Mouse (Mus musculus) kidney, embryonic 14.5 days (tissue): ENCODE results near the gene Alpl. TPM values are rescaled to one million over a fixed set of nuclear protein-coding genes. Genes with fewer than 3 reads are reported as not detected.

Experiments
- ATAC-seq: fragments of 200-750 bp; cut with Nextera tagmentation; 2 replicates; pipeline ENCODE4 v1.8.0; 2017; ENCODE audit warnings: moderate number of reproducible peaks, mild to moderate bottlenecking, moderate TSS enrichment, moderate library complexity; ENCODE audit not compliant: low FRiP score, low TSS enrichment
- H3K27ac ChIP-seq: fragments of 300-500 bp; sonication (generic); 2 replicates; pipeline ENCODE4 v1.5.1; 2014; ENCODE audit warnings: low read depth, mild to moderate bottlenecking, low read length, moderate library complexity, mixed read lengths
- H3K27me3 ChIP-seq: fragments of 300-500 bp; sonication (generic); 2 replicates; pipeline ENCODE4 v1.6.1; 2014; ENCODE audit warnings: mild to moderate bottlenecking, low read length; ENCODE audit not compliant: control insufficient read depth, insufficient read depth
- H3K36me3 ChIP-seq: fragments of 300-500 bp; sonication (generic); 2 replicates; pipeline ENCODE4 v1.6.1; 2014; ENCODE audit warnings: low read length, mixed read lengths; ENCODE audit not compliant: control insufficient read depth, insufficient read depth
- H3K4me1 ChIP-seq: fragments of 300-500 bp; sonication (generic); 2 replicates; pipeline ENCODE4 v1.6.1; 2014; ENCODE audit warnings: low read length, mixed read lengths; ENCODE audit not compliant: control insufficient read depth, insufficient read depth
- H3K4me2 ChIP-seq: fragments of 300-500 bp; sonication (generic); replicated peaks from 2 replicates; pipeline ENCODE4 v1.6.1; 2014; ENCODE audit warnings: low read depth, mild to moderate bottlenecking, low read length
- H3K4me3 ChIP-seq: fragments of 300-500 bp; sonication (generic); 2 replicates; pipeline ENCODE4 v1.5.1; 2014; ENCODE audit warnings: mild to moderate bottlenecking, low read length
- H3K9ac ChIP-seq: fragments of 300-500 bp; sonication (generic); 2 replicates; pipeline ENCODE4 v1.6.1; 2014; ENCODE audit warnings: low read depth, mild to moderate bottlenecking, low read length, moderate library complexity
- H3K9me3 ChIP-seq: fragments of 300-500 bp; sonication (generic); 2 replicates; pipeline ENCODE4 v1.6.1; 2016; ENCODE audit warnings: low read length; ENCODE audit not compliant: control insufficient read depth
- WGBS: fragments of 180-500 bp; shearing (Covaris S2); extraction: QIAGEN DNeasy Blood & Tissue Kit; methylation state at CpG from one replicate; pipeline ENCODE4 v1.1.7; 2014; 5-methylcytosine and 5-hydroxymethylcytosine counted together
- polyA plus RNA-seq: library from polyadenylated mRNA; unstranded; fragments of >200 nt; fragmentation: Nextera tagmentation; extraction: Ambion mirVana; gene quantifications from 2 replicates; pipeline ENCODE4 v1.2.1, GENCODE M21; 2014

The Alpl gene
- 5.9 and 10.2 TPM in 2 replicates for polyA plus RNA-seq

DNA sequence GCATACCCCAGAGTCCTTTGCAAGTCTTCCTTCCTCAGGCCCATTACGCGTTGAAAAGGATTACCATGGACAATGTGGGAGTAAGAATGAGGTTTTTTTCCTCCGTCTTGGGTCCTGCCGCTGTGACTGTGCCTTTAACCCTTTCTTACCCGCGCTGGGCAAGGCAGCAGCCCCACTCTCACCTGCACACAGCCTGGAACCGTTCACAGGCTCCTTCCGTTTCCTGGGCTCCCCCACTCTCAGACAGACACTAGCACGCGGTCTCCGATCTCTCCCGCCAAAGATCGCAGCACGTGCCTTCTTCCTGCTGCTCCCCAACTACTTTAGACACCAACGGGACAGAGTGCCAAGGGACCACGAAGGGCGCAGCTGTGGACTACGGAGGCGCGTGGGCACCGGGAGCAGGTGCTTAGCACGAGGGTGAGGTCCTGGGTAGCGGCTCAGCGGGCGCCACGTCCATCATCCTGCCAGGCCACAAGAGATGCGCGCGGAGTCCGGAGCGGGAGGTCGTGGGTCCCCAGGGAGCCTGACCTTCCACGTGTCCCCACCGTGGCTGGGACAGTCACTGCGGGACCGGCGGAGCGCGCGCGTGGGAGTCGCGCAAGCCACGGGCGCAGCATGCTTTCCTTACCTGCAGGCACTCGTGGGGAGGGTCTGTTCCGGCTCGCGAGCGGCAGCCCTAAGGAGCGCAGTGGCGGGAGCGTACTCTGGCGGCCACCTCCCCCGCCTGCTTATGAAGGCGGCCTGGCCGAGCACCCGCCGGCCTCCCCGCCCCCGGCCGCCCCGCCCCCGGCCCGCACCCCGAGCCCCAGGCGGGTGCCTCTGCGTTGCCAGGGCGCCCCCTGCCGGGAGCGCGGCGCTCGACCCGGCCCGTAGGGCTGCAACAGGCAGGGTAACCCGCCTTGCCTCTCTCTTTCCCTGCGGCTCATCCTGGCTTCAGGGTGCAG is at the start of gene Alpl:
Alpl (minus strand) TSS at position 774 of the 947 bp plus-strand sequence.
- peak within 1 kb of the TSS; percentile 46 for H3K4me3 ChIP-seq
- peaks cover 15% of the 10 kb centered on the region for H3K27me3 ChIP-seq
- WGBS = 1% methylated on average over 63 of the region's 78 CpGs
- no peak within 1 kb of the TSS for H3K27ac ChIP-seq
- no peaks in the 10 kb centered on the region for H3K36me3 ChIP-seq
- peak within 1 kb of the TSS; percentile 48; the same call in 1 of the 2 replicates for H3K9ac ChIP-seq
- H3K9me3 ChIP-seq = no peaks in the 10 kb centered on the region
- ATAC-seq = peak; percentile 82
- peaks cover 10% of the 10 kb centered on the region for H3K4me1 ChIP-seq
- peak within 1 kb of the TSS; percentile 88 for H3K4me2 ChIP-seq

DNA sequence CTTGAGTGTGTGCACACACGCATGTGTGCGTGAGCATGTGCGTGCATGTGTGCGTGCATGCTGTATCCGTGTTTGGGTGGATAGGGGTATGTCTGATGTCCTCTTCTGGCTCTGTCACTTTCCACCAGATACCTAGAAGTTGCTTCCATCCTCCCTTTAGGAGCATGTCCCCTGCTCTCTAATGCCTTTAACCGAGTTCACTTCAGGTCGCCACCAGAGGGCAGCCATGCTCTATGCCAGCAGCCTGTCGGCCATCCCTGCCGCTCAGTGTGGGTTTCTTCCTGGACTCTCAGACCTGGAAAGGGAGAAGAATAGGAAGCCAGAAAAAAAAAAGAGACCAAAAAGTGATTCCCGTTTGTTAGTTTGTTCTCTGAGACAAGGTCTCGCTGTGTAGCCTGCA is 48.5 kb upstream of the Alpl start:
- Histone ChIP-seq H3K27me3 (no peaks in the 10 kb centered on the region), H3K4me1 (no peaks in the 10 kb centered on the region), H3K36me3 (no peaks in the 10 kb centered on the region), H3K27ac (no peak overlapping the region), H3K9me3 (no peaks in the 10 kb centered on the region), H3K4me2 (no peak overlapping the region), H3K9ac (no peak overlapping the region), H3K4me3 (no peak overlapping the region)
- no peak; the same call in 1 of the 2 replicates for ATAC-seq
- 18% methylated on average over 11 of the region's 11 CpGs for WGBS

DNA sequence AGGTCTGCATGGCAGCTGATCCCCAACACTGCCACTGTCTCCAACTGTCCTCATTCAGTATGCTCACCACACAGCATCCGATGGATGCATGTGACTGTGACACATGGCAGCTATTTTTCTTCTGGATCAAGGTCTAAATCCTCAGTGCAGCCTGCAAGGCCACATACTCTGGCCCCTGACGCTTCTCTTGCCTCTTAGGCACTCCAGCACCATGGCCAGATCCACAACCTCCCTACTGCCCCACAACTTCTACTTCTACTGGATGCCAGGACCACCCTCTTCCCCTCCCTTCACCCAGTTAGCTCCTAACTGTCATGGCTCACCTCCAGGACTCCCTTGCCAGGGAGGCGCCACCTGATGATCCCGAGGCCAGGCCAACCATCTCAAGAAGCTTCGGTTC is 43.3 kb upstream of the Alpl start:
- Histone ChIP-seq H3K27ac (no peak overlapping the region), H3K27me3 (no peaks in the 10 kb centered on the region), H3K9ac (no peak overlapping the region), H3K9me3 (no peaks in the 10 kb centered on the region), H3K4me1 (peaks cover 6% of the 10 kb centered on the region; the same call in 1 of the 2 replicates), H3K4me3 (no peak overlapping the region), H3K36me3 (no peaks in the 10 kb centered on the region), H3K4me2 (no peak overlapping the region)
- ATAC-seq = no peak
- WGBS = 86% methylated on average over 5 of the region's 5 CpGs

DNA sequence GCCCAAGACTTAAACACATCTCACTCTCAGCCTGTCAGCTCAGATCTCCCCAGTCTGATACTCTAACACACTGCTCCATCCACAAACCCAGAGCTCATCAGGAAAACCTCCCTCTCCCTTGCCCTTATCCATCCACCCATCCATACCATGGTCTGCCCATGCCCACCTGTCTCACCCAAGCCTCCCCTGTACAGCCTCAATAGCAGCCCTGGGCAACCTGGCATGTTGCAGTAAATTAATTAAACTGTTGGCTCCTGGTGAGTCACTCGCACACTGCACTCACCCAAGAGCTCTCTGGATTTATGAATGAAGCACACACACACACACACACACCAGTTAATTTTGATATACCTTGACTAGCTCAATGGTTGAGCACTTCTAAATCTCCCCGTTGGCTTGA is 42.6 kb upstream of the Alpl start:
- no peaks in the 10 kb centered on the region for H3K36me3 ChIP-seq
- no peaks in the 10 kb centered on the region for H3K27me3 ChIP-seq
- H3K9ac ChIP-seq = no peak overlapping the region
- no peak overlapping the region for H3K4me2 ChIP-seq
- no peak for ATAC-seq
- H3K4me1 ChIP-seq = peaks cover 6% of the 10 kb centered on the region; the same call in 1 of the 2 replicates
- 87% methylated on average over 2 of the region's 2 CpGs for WGBS
- H3K27ac ChIP-seq = no peak overlapping the region
- H3K4me3 ChIP-seq = no peak overlapping the region
- H3K9me3 ChIP-seq = no peaks in the 10 kb centered on the region

DNA sequence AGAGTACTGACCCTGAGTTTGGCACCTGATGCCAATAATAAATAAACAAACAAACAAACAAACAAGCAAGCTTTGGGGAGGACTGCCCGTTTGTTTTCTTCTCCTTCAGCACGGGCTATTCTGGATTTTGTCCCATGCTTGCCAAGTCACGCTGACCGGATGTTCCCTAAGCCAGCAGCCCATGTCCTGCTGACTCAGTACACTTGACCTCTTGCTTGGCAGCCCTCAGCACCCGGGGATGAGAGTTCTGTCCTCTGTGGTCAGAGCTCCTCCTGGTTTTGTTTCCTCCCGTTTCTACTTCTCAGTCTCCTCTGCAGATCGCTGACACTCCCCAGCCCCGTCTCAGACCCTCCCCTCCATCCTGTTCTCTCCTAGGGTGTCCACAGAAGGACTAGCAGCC is 41.6 kb upstream of the Alpl start:
- 80% methylated on average over 8 of the region's 8 CpGs for WGBS
- H3K36me3 ChIP-seq = no peaks in the 10 kb centered on the region
- no peak overlapping the region for H3K27ac ChIP-seq
- H3K4me1 ChIP-seq = peaks cover 6% of the 10 kb centered on the region; the same call in 1 of the 2 replicates
- H3K27me3 ChIP-seq = no peaks in the 10 kb centered on the region
- no peak overlapping the region for H3K4me3 ChIP-seq
- no peaks in the 10 kb centered on the region for H3K9me3 ChIP-seq
- no peak overlapping the region for H3K4me2 ChIP-seq
- no peak for ATAC-seq
- no peak overlapping the region for H3K9ac ChIP-seq

DNA sequence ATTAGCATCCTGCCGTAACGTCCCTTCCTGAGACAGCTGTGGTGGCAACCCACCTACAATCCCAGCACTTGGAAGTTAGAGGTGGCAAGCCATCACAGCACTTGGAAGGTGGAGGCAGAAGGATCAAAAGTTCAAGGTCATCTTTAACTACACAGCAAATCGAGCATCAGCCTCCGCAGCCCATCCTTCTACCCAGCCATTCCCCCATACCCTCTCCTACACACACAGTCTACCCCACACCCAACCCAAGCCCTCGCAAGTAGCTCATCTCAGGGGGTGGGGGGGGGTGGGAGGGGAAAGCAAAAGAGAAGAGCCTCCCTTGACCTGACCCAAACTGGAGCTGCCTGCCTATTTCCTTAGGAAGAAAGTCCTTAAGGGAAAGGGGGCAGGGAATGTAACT is 40.6 kb upstream of the Alpl start:
- Histone ChIP-seq H3K9me3 (no peaks in the 10 kb centered on the region), H3K4me1 (peaks cover 6% of the 10 kb centered on the region; the same call in 1 of the 2 replicates), H3K27ac (no peak overlapping the region), H3K9ac (no peak overlapping the region), H3K4me2 (no peak overlapping the region), H3K4me3 (no peak overlapping the region), H3K36me3 (no peaks in the 10 kb centered on the region), H3K27me3 (no peaks in the 10 kb centered on the region)
- 92% methylated on average over 5 of the region's 5 CpGs for WGBS
- ATAC-seq = no peak

DNA sequence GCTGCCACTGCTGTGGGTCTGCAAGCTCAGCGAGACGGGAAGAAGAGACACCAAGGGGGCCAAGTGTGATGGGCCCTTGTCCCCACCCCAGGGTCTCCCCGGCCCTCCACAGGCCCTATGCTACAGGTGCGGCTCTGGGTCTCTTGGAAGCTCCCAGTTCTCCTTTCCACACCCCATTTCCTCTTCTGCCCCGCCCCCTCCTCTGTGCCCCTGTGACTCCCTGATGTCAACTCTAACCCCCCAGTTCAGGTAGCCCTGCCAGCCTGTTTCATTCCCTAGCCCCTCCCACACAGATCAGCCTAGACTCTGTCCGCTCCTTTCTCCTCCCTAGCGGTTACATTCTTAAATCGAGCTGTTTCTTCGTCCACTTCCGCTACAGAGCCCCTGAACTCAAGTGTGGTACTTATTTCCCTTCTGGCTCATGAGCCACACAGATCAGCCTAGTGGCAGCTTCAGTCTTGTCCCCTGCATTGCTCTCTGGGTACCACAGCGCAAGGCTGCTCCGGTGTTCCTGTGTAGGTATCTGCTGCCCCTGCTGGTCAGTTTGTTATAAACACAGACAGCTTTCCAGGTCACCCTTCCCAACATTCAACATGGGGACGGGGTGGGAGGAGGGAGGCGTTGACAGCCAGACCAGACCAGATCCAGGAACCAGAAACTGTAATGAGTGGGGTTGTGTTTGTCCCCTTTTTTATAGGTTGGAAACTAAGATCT is 39.6 kb upstream of the Alpl start:
- Histone ChIP-seq H3K9me3 (no peaks in the 10 kb centered on the region), H3K36me3 (no peaks in the 10 kb centered on the region), H3K4me3 (no peak overlapping the region), H3K9ac (peak overlapping the region; percentile 2; the same call in 1 of the 2 replicates), H3K27ac (no peak overlapping the region), H3K4me2 (no peak overlapping the region; the same call in 1 of the 2 replicates), H3K27me3 (no peaks in the 10 kb centered on the region), H3K4me1 (peaks cover 6% of the 10 kb centered on the region; the same call in 1 of the 2 replicates)
- WGBS = 8% methylated on average over 14 of the region's 14 CpGs
- ATAC-seq = peak; percentile 93

DNA sequence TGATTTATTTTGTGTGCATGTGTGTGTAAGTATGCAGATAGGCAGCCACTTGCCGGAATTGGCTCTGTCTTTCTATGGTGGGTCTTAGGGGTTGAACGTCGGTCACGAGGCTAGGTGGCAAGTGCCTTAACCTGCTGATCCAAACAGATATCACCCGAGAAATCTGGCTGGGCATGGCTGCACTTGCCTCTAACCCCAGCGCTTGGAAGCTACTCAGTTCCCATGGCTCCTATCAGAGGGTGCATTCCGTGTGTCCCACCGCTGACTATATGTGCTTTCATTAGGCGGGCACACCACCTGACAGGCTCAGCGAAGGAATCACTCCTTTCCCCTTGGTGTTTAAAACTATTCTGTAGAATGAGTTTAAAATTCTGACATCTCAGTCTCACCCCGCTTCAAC is 35.4 kb upstream of the Alpl start:
- no peaks in the 10 kb centered on the region for H3K36me3 ChIP-seq
- H3K4me3 ChIP-seq = no peak overlapping the region
- no peak overlapping the region for H3K4me2 ChIP-seq
- WGBS = 81% methylated on average over 11 of the region's 11 CpGs
- no peak overlapping the region for H3K27ac ChIP-seq
- H3K9me3 ChIP-seq = no peaks in the 10 kb centered on the region
- peaks cover 6% of the 10 kb centered on the region; the same call in 1 of the 2 replicates for H3K4me1 ChIP-seq
- 0 out of 2 replicates have a peak, but pooled peaks cover 5% of the 10 kb centered on the region for H3K27me3 ChIP-seq
- H3K9ac ChIP-seq = no peak overlapping the region
- no peak for ATAC-seq
